Mouse (Mus musculus): ENCODE results near the gene Uso1. TPM values are rescaled to one million over a fixed set of nuclear protein-coding genes. Genes with fewer than 3 reads are reported as not detected.
"Not testable (repeated sequence)": the region's sequence is repeated elsewhere in the genome, so short reads cannot be mapped to it uniquely, and the experiment has no call there.

Gene Uso1
- polyA plus RNA-seq, 1 experiment from 2014 or later: 42.5 TPM

DNA sequence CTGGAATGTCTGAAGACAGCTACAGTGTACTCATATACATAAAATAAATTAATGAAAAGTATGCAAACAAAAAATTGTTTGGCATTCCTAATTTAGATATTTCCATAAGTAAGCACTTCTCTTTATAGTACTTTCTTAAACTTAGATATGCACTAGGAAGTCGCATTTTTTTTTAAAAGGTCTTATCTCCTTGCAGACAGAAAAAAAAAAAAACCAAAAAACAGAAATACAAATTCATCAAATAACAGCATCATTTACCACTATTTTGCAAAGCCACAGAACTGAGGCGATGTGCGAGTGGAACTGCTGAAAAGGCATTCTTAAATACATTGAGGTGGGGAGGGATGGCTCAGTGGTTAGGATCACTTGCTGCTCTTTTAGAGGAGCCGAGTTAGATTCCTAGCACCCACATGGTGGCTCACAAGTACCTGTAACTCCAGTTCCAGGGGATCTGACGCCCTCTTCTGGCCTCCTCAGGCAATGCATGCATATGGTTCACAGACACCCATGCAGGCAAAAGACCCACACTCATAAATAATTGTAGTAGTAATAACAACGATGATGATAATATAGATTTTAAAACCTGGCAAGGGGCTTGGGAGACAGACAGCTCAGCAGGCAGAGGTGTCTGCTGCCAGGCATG lies 7.6 kb upstream of the Uso1 start:
- no peak overlapping the region for H3K4me3 ChIP-seq
- 90% methylated on average over 6 of the region's 6 CpGs for WGBS
- ATAC-seq (replicated peaks): no peak
- 0 out of 2 replicates have a peak, but pooled peaks cover 4% of the 10 kb centered on the region for H3K36me3 ChIP-seq (replicated peaks)
- no peak overlapping the region for H3K27ac ChIP-seq
- no peak overlapping the region for H3K9ac ChIP-seq
- H3K4me2 ChIP-seq: no peak overlapping the region
- H3K9me3 ChIP-seq: no peaks in the 10 kb centered on the region
- H3K27me3 ChIP-seq (replicated peaks): no peaks in the 10 kb centered on the region
- no peaks in the 10 kb centered on the region for H3K4me1 ChIP-seq

DNA sequence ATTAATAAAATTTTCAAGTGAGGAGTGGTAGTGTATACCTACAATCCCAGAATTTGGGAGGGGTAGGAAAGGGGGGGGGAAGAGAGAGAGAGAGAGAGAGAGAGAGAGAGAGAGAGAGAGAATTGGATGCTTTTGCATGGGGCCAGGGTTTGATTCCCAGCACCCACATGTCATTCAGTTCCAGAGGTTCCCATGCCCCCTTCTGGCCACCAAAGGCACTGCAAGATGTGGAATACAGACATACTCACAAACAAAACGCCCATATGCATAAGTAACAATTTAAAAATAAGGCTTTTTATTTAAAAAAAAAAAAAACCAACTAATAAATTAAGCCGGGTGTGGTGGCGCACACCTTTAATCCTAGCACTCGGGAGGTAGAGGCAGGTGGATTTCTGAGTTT lies 5.6 kb upstream of the Uso1 start:
- WGBS: 95% methylated on average over 4 of the region's 4 CpGs
- Histone ChIP-seq H3K4me3 (no peak overlapping the region), H3K27ac (no peak overlapping the region), H3K4me2 (no peak overlapping the region), H3K4me1 (peaks cover 16% of the 10 kb centered on the region), H3K9me3 (no peaks in the 10 kb centered on the region), H3K9ac (no peak overlapping the region), H3K36me3 (replicated peaks) (0 out of 2 replicates have a peak, but pooled peaks cover 4% of the 10 kb centered on the region), H3K27me3 (replicated peaks) (no peaks in the 10 kb centered on the region)
- no peak for ATAC-seq (replicated peaks)

DNA sequence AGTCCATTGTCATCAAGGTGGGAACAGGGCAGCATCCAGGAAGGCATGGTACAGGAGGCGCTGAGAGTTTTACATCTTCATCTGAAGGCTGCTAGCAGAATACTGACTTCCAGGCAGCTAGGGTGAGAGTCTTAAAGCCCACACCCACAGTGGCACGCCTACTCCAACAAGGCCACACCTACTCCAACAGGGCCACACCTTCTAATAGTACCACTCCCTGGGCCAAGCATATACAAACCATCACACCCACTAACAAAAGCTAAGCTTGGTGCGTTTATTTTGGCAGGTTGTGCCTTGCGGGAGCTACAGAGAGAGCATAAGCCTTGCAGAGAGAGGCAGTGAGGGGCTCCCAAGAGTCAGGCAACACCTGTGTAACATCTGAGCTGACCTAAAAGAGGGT lies 4.7 kb upstream of the Uso1 start:
- not testable (repeated sequence) for ATAC-seq (replicated peaks)
- WGBS: 72% methylated on average over 4 of the region's 4 CpGs

DNA sequence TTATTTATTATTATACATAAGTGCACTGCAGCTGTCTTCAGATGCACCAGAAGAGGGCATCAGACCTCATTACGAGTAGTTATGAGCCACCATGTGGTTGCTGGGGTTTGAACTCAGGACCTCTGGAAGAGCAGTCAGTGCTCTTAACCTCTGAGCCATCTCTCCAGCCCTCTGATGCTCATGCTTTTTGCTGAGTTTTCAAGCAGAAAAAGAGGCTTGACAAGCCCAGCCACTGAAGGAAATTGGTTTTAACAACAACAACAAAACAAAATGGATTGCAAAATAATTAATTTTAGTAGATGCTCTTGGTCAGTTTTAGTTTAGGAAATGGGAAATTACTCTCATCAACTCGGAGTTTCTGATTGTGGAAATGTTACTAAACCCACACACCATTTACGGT lies 2.8 kb upstream of the Uso1 start:
- WGBS: 78% methylated on average over 3 of the region's 3 CpGs
- H3K4me1 ChIP-seq: peaks cover 32% of the 10 kb centered on the region
- H3K9ac ChIP-seq: no peak overlapping the region
- ATAC-seq (replicated peaks): no peak
- no peaks in the 10 kb centered on the region for H3K27me3 ChIP-seq (replicated peaks)
- H3K9me3 ChIP-seq: no peaks in the 10 kb centered on the region
- H3K36me3 ChIP-seq (replicated peaks): 0 out of 2 replicates have a peak, but pooled peaks cover 4% of the 10 kb centered on the region
- no peak overlapping the region for H3K27ac ChIP-seq
- H3K4me2 ChIP-seq: no peak overlapping the region
- no peak overlapping the region for H3K4me3 ChIP-seq

More for the DNA sequence above, 4.7 kb upstream of the Uso1 start:
- not testable (repeated sequence) for H3K4me3 ChIP-seq; H3K9ac ChIP-seq; H3K27me3 ChIP-seq (replicated peaks); H3K36me3 ChIP-seq (replicated peaks); H3K9me3 ChIP-seq; H3K27ac ChIP-seq; H3K4me2 ChIP-seq
- peaks cover 16% of the 10 kb centered on the region for H3K4me1 ChIP-seq

DNA sequence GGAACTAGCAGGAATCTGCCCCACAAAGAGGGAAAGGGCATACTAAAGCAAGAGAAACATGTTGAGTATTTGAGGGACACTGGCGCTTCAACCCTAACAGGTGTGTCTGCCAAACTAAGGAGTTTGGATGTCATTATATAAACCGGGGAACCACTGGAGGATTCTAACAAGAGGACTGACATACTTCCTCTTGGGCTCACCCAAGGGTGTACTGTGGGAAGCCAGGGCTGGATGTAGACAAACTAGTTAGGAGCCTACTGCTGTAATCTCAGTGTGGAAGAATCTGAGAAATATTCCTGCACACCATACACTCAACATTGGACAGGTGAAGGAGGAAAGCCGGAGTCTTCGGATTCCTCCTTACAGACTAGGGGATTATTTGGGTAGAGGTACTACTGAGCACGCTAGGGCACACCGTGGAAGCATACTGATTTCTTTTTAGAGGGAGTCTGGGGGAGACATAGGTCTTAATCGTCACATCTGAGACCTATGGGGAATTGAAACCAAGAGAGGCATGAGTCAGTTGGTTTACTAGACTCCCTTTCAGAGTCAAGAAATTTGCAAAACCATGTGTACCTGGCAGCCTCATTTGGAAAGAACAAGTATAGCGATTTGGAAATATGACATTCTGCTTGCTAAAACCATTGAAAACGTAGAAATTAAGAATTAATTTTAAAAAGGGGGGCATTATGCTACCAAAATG lies 1.1 kb upstream of the Uso1 start:
- Histone ChIP-seq H3K36me3 (replicated peaks) (0 out of 2 replicates have a peak, but pooled peaks cover under 1% of the 10 kb centered on the region), H3K27me3 (replicated peaks) (no peaks in the 10 kb centered on the region), H3K4me1 (peaks cover 33% of the 10 kb centered on the region), H3K9ac (peak overlapping the region; percentile 42; the same call in 1 of the 2 replicates), H3K4me2 (peak overlapping the region; percentile 72), H3K27ac (peak overlapping the region; percentile 84; the same call in 1 of the 2 replicates), H3K9me3 (no peaks in the 10 kb centered on the region), H3K4me3 (peak overlapping the region; percentile 97)
- 60% methylated on average over 9 of the region's 9 CpGs for WGBS
- no peak for ATAC-seq (replicated peaks)

DNA sequence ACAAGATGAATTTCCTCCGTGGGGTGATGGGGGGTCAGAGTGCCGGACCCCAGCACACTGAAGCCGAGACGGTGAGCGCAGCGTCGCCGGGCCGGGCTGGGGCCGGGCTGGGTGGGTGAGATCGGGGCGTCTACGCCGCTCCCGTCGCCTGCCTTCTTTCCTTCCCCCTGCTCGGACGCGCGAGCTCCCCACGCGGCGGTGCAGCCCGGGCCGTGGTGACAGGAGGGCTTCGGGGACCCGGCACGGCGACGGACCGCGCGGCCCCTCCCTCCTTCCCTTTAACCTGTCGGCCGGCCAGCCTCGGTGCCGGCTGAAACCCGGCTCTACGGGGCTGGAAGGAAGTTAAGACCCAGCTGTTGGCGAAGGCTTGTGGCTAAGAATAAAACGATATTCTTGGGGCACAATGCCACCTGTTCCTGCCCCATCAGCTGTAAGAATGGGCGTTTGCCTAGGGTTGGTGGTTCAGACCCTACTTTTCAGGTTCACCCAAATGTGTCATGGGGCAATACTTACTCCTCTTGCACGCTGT lies 419 bp downstream of the Uso1 start:
- H3K9ac ChIP-seq: peak overlapping the region; percentile 93
- no peaks in the 10 kb centered on the region for H3K9me3 ChIP-seq
- H3K27ac ChIP-seq: peak overlapping the region; percentile 84
- peak; percentile 83 for ATAC-seq (replicated peaks)
- WGBS: under 1% methylated on average over 43 of the region's 43 CpGs
- H3K4me2 ChIP-seq: peak overlapping the region; percentile 72
- H3K4me1 ChIP-seq: peaks cover 33% of the 10 kb centered on the region
- no peaks in the 10 kb centered on the region for H3K36me3 ChIP-seq (replicated peaks)
- peak overlapping the region; percentile 97 for H3K4me3 ChIP-seq
- H3K27me3 ChIP-seq (replicated peaks): no peaks in the 10 kb centered on the region

DNA sequence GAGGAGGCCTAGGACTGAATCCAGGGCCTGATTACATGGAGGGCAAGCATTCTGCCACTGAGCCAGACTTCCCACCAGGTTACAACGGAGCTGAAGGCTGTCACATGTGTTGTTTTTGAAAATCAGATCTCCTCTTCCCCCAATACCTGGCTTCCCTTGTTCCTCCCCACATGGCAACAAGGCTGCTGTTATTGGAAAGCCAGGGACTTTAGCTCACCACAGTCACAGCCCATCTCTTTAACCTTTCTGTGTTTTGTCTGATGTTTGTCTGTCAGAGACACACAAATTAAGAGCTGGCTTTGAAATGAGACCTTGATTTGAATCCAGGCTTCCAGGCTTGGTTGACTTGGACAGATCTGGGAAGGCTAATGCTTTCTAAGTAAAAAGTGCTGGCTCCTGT lies 1.5 kb downstream of the Uso1 start:
- H3K27ac ChIP-seq: no peak overlapping the region
- peak overlapping the region; percentile 72 for H3K4me2 ChIP-seq
- 48% methylated on average over 1 of the region's 1 CpGs for WGBS
- no peaks in the 10 kb centered on the region for H3K36me3 ChIP-seq (replicated peaks)
- no peaks in the 10 kb centered on the region for H3K27me3 ChIP-seq (replicated peaks)
- no peak for ATAC-seq (replicated peaks)
- peaks cover 33% of the 10 kb centered on the region for H3K4me1 ChIP-seq
- H3K4me3 ChIP-seq: peak overlapping the region; percentile 97
- no peaks in the 10 kb centered on the region for H3K9me3 ChIP-seq
- H3K9ac ChIP-seq: peak overlapping the region; percentile 93; the same call in 1 of the 2 replicates

DNA sequence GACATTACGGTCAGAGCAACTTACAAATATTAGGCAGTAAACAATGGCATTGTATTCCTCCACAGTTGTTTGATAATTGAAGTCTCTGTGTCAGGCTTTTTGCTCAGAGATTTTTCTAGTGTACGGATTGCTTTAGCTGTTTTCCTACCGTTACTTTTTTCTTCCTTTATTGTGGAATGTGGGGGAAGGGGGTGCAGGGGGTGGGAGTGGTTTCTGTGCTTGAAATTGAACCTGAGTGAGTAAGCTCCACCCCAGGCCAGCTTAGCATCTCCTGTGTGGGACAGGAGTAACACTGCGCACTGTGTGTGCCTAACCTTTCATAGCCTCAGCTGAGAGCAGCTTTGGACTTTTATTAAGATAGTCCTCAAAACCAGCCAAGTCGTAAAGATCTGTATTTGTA lies 4.0 kb downstream of the Uso1 start:
- Histone ChIP-seq H3K36me3 (replicated peaks) (no peaks in the 10 kb centered on the region), H3K4me2 (no peak overlapping the region), H3K9me3 (no peaks in the 10 kb centered on the region), H3K4me1 (peaks cover 18% of the 10 kb centered on the region), H3K9ac (no peak overlapping the region), H3K27me3 (replicated peaks) (no peaks in the 10 kb centered on the region), H3K27ac (no peak overlapping the region), H3K4me3 (no peak overlapping the region)
- WGBS: 82% methylated on average over 5 of the region's 5 CpGs
- no peak for ATAC-seq (replicated peaks)

DNA sequence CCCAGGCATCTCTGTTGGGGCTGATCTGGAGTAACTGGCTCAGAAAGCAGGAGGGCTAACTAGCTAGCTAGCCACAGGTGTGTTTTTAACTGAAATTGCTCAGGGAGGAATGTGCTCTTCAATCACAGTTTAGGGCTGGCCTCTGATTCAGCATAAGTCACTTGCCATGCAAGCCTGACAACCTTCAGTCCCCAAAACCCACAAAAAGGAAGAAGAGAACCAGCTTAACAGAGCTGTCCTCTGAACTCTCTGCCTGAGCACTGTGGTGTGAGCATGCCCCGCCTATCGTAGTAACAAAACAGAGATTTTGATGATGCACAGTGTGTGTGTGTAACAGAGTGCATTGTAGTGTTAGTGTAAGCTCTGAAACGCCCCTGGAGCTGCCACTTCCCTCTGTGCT lies 4.7 kb downstream of the Uso1 start:
- Histone ChIP-seq H3K36me3 (replicated peaks) (no peaks in the 10 kb centered on the region), H3K4me3 (no peak overlapping the region), H3K27ac (no peak overlapping the region), H3K4me2 (no peak overlapping the region), H3K9ac (no peak overlapping the region), H3K4me1 (peaks cover 17% of the 10 kb centered on the region), H3K9me3 (no peaks in the 10 kb centered on the region), H3K27me3 (replicated peaks) (no peaks in the 10 kb centered on the region)
- ATAC-seq (replicated peaks): no peak
- 91% methylated on average over 3 of the region's 3 CpGs for WGBS

DNA sequence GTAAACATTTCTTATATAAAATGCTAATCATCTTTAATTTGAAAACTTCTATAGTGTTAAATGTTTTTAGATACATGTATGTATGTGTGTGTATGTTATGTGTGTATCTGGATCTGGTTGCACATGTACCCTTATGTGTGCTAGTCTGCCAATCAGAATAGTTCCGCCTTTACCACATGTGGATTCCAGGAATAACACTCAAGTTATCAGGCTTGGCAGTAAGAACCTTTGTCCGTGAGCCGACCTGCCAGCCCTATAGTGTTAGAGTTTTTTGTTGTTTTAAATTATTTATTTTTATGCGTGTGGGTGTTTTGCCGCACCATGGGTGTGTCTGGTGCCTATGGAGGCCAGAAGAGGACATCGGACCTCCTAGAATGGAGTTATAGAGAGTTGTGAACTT lies 5.9 kb downstream of the Uso1 start:
- Histone ChIP-seq H3K9me3 (no peaks in the 10 kb centered on the region), H3K9ac (no peak overlapping the region), H3K4me1 (peaks cover 13% of the 10 kb centered on the region), H3K36me3 (replicated peaks) (no peaks in the 10 kb centered on the region), H3K27me3 (replicated peaks) (no peaks in the 10 kb centered on the region), H3K27ac (no peak overlapping the region), H3K4me3 (no peak overlapping the region), H3K4me2 (no peak overlapping the region)
- no peak for ATAC-seq (replicated peaks)
- 95% methylated on average over 6 of the region's 6 CpGs for WGBS

DNA sequence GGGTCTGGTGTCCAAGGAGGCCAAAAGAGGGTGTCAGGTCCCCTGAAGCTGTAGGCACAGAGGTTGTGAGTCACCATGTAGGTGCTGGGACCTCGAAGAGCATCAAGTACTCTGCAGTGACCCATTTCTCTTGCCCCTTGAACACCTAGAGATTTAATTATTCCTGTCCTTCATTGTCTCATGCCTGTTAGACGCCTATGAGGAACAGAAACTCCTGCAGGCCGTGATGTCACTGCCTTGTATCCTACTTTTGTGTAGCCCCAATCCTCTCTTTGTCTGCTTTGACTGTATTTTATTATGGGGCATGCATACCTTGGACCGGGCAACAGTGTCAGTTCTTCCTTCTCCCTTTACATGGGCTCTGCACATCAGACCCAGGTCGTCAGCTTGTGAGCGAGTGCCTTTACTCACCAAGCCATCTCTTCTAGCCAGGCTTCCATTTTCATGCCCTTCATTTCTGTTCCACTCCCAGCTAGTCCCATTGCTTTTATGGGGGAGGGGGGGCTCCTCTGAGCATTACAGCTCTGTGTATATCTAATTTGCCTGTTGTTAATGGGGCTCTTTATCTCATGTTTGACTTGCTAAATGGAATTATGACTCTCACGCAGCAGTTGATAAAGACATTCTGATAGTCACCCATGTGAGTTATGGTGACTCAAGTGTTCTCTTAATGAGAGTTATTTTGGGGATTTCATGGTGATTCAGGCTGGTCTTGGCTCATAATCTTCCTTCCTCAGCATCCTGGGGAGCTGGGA lies 7.4 kb downstream of the Uso1 start:
- Histone ChIP-seq H3K9ac (no peak overlapping the region), H3K4me1 (no peaks in the 10 kb centered on the region), H3K27ac (no peak overlapping the region), H3K9me3 (no peaks in the 10 kb centered on the region), H3K36me3 (replicated peaks) (no peaks in the 10 kb centered on the region), H3K4me3 (no peak overlapping the region), H3K4me2 (no peak overlapping the region), H3K27me3 (replicated peaks) (no peaks in the 10 kb centered on the region)
- no peak for ATAC-seq (replicated peaks)
- WGBS: 91% methylated on average over 7 of the region's 7 CpGs

DNA sequence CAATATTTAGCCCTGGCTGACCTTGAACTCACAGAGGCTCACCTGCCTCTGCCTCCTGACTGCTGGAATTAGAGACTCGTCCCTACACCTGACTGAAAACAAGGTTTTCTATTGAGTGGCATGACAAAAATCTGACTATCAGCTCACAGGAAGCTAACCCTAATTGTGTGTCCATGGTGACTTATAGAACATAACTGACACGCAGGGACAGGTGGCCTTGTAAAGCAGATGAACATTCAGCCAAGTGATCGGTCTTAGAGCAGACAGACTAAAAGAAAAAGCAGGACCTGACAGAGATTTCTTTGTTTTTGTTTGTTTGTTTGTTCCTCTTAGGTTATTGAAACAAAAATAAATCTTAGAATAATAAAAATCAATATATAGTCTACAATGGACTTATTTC lies 10.5 kb downstream of the Uso1 start:
- H3K9me3 ChIP-seq: no peaks in the 10 kb centered on the region
- no peaks in the 10 kb centered on the region for H3K27me3 ChIP-seq (replicated peaks)
- ATAC-seq (replicated peaks): no peak
- WGBS: 95% methylated on average over 3 of the region's 3 CpGs
- no peak overlapping the region for H3K27ac ChIP-seq
- H3K4me2 ChIP-seq: no peak overlapping the region
- H3K36me3 ChIP-seq (replicated peaks): no peaks in the 10 kb centered on the region
- no peak overlapping the region for H3K9ac ChIP-seq
- H3K4me3 ChIP-seq: no peak overlapping the region
- no peaks in the 10 kb centered on the region for H3K4me1 ChIP-seq
